10 mouse cellular contexts compared by ENCODE assay signal in the genomic region with DNA sequence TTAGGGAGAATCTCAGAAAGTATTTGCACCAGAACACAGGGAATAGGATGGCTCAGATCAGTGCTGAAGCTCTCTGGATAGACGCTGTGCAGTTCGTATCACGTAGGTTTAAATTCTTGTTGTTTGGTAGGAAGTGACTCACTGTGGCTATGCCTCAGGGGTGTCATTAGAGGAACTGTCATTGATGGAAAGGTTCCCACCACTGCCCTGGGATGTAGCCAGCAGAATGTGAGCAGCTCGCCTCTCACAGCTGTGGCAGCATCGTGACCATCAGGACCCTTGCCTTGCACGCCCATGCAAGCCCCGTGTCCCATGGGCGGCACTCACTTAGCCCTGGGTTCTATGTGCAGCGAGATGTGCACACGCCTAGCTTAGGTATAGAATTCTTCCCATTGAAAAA.
DNase-seq lines count a peak whose midpoint lies in the region; ATAC-seq and TF ChIP-seq lines count a peak whose summit lies in the region.
"Had no signal": no experiment of that assay in that cellular context is flagged by ENCODE, and none has a peak within 500 bp of the region (broad histone marks: within the 10 kb centered on the region; RNA-seq: fewer than 3 reads in every experiment).

No protein-coding gene starts in this region.

- TF ChIP-seq CTCF in Patski (IDR thresholded peaks at IDR 0.05), result no peak

- no peak for DNase-seq in hindbrain, embryonic 10.5 days (ENCODE audit: low spot score)
- DNase-seq in 416B (ENCODE audit: low read depth), result peak; percentile 83
- peak; percentile 47 for DNase-seq in Patski (ENCODE audit: low read depth, low spot score)
- DNase-seq in left cerebral cortex, postnatal 4 days, result no peak
- DNase-seq: cerebellum, adult 11 months; forebrain, postnatal 0 days; gastrocnemius, postnatal 10 days had no signal

- H3K9me3 ChIP-seq in hindbrain, embryonic 13.5 days, result no peaks in the 10 kb centered on the region
- H3K9me3 ChIP-seq in hindbrain, embryonic 10.5 days, result peaks cover 6% of the 10 kb centered on the region; the same call in 1 of the 2 replicates
- no peaks in the 10 kb centered on the region for H3K9me3 ChIP-seq in hindbrain, embryonic 16.5 days (ENCODE audit: control insufficient read depth, low read length)

- no peak overlapping the region for H3K4me2 ChIP-seq in hindbrain, embryonic 13.5 days
- no peak overlapping the region for H3K4me2 ChIP-seq in hindbrain, embryonic 16.5 days (ENCODE audit: low read length)

- 71% methylated on average over 10 of the region's 10 CpGs for WGBS in hindbrain, embryonic 13.5 days
- 84% methylated on average over 10 of the region's 10 CpGs for WGBS in hindbrain, embryonic 10.5 days
- WGBS in hindbrain, embryonic 16.5 days, result 67% methylated on average over 10 of the region's 10 CpGs

- peak overlapping the region; percentile 15; the same call in 1 of the 2 replicates for H3K27ac ChIP-seq in hindbrain, embryonic 13.5 days
- H3K27ac ChIP-seq in hindbrain, embryonic 10.5 days, result no peak overlapping the region
- no peak overlapping the region for H3K27ac ChIP-seq in hindbrain, embryonic 16.5 days (ENCODE audit: low read depth, low read length)

- H3K36me3 ChIP-seq in hindbrain, embryonic 13.5 days, result no peaks in the 10 kb centered on the region
- H3K36me3 ChIP-seq in hindbrain, embryonic 10.5 days, result no peaks in the 10 kb centered on the region
- H3K36me3 ChIP-seq in hindbrain, embryonic 16.5 days (ENCODE audit: control insufficient read depth, insufficient read depth, low read length), result no peaks in the 10 kb centered on the region

- no peak overlapping the region for H3K9ac ChIP-seq in hindbrain, embryonic 13.5 days
- H3K9ac ChIP-seq in hindbrain, embryonic 16.5 days (ENCODE audit: low read depth, low read length), result no peak overlapping the region
- H3K9ac ChIP-seq: forebrain, postnatal 0 days had no signal

- intact Hi-C loops in left cerebral cortex, postnatal 4 days (cut with DNase I), result no loop called here

- ATAC-seq in hindbrain, embryonic 13.5 days (ENCODE audit: low FRiP score), result peak; percentile 43; the same call in 1 of the 2 replicates
- peak; percentile 81 for ATAC-seq in Patski
- 0 out of 2 replicates have a peak, but pooled peaks have one; percentile 56 for ATAC-seq in hindbrain, embryonic 16.5 days
- no peak for ATAC-seq in megakaryocyte-erythroid progenitor cell, adult 5-6 weeks (replicated peaks; ENCODE audit: low FRiP score, low TSS enrichment, poor library complexity, severe bottlenecking)
- ATAC-seq: forebrain, postnatal 0 days had no signal

- POLR2A ChIA-PET in Patski (lab: Charles Lee), result no interaction called here

- H3K27me3 ChIP-seq in hindbrain, embryonic 13.5 days, result no peaks in the 10 kb centered on the region
- no peaks in the 10 kb centered on the region for H3K27me3 ChIP-seq in hindbrain, embryonic 10.5 days (ENCODE audit: insufficient read depth, poor library complexity, severe bottlenecking)
- H3K27me3 ChIP-seq in Patski, result no peaks in the 10 kb centered on the region
- no peaks in the 10 kb centered on the region for H3K27me3 ChIP-seq in hindbrain, embryonic 16.5 days (replicated peaks; ENCODE audit: control insufficient read depth, insufficient read depth, low read length)

- no peak overlapping the region for H3K4me3 ChIP-seq in hindbrain, embryonic 13.5 days
- H3K4me3 ChIP-seq in hindbrain, embryonic 10.5 days, result no peak overlapping the region
- H3K4me3 ChIP-seq in hindbrain, embryonic 16.5 days (ENCODE audit: low read length), result no peak overlapping the region

- peaks cover 12% of the 10 kb centered on the region; the same call in 1 of the 2 replicates for H3K4me1 ChIP-seq in hindbrain, embryonic 13.5 days (replicated peaks)
- no peaks in the 10 kb centered on the region for H3K4me1 ChIP-seq in hindbrain, embryonic 10.5 days (replicated peaks)
- 0 out of 2 replicates have a peak, but pooled peaks cover 2% of the 10 kb centered on the region for H3K4me1 ChIP-seq in hindbrain, embryonic 16.5 days (ENCODE audit: control insufficient read depth, insufficient read depth, low read depth, low read length)

- CTCF ChIA-PET in Patski (lab: Charles Lee), result interaction anchor here (0.8 to 1.4 kb wide), 2 partner anchors 10 to 17 kb away, joined by 3 to 4 read pairs; no protein-coding TSS in a partner anchor

- in situ Hi-C loops in Patski (cut with MboI; ENCODE audit: low pct_unique_long_range_greater_than_20kb), result no loop called here

Comparison
In these comparisons a context has a peak if more than half of its experiments do, and no peak if none do; other contexts are left out.
1. DNase-seq: peak in 416B (single experiment) and Patski (single experiment); none in hindbrain, embryonic 10.5 days (single experiment) and left cerebral cortex, postnatal 4 days (single experiment).